Mouse (Mus musculus) ovary, postnatal 36 days (tissue): ENCODE results near the gene Pakap.

Experiments
- DNase-seq: peaks from one replicate; pipeline ENCODE4 v3.0.0; 2022; ENCODE audit warnings: low spot score, mixed read lengths

The Pakap gene

GRCm38 (mm10) chr4:57801986-57802385 lies 234.0 kb downstream of the Pakap start:
- DNase-seq: no peak

- DNase-seq: no peak
Observed at GRCm38 (mm10) chr4:57802411-57802810, 234.4 kb downstream of the Pakap start.

- no peak for DNase-seq
Observed at GRCm38 (mm10) chr4:57804902-57805301, 236.9 kb downstream of the Pakap start.

GRCm38 (mm10) chr4:57809449-57809848 lies 241.5 kb downstream of the Pakap start:
- DNase-seq: no peak

GRCm38 (mm10) chr4:57812075-57812474 lies 244.1 kb downstream of the Pakap start:
- DNase-seq: no peak

GRCm38 (mm10) chr4:57812916-57813575 lies 245.1 kb downstream of the Pakap start:
- DNase-seq: no peak

GRCm38 (mm10) chr4:57813576-57813945 lies 245.6 kb downstream of the Pakap start:
- DNase-seq: no peak

GRCm38 (mm10) chr4:57815355-57815754 lies 247.4 kb downstream of the Pakap start:
- no peak for DNase-seq

GRCm38 (mm10) chr4:57816146-57816545 lies 248.2 kb downstream of the Pakap start:
- DNase-seq: no peak

GRCm38 (mm10) chr4:57820839-57821374 lies 252.9 kb downstream of the Pakap start:
- DNase-seq: no peak

GRCm38 (mm10) chr4:57821556-57822356 lies 253.8 kb downstream of the Pakap start:
- peak; percentile 23 for DNase-seq

- no peak for DNase-seq
Observed at GRCm38 (mm10) chr4:57822641-57823040, 254.7 kb downstream of the Pakap start.

- DNase-seq: peak; percentile 19
Observed at GRCm38 (mm10) chr4:57824626-57825240, 256.8 kb downstream of the Pakap start.

GRCm38 (mm10) chr4:57826272-57826671 lies 258.3 kb downstream of the Pakap start:
- no peak for DNase-seq

- no peak for DNase-seq
Observed at GRCm38 (mm10) chr4:57829131-57829530, 261.2 kb downstream of the Pakap start.

- DNase-seq: no peak
Observed at GRCm38 (mm10) chr4:57829740-57830139, 261.8 kb downstream of the Pakap start.

GRCm38 (mm10) chr4:57832318-57832717 lies 264.3 kb downstream of the Pakap start:
- no peak for DNase-seq

GRCm38 (mm10) chr4:57833060-57833459 lies 265.1 kb downstream of the Pakap start:
- DNase-seq: no peak

- no peak for DNase-seq
Observed at GRCm38 (mm10) chr4:57834141-57834540, 266.2 kb downstream of the Pakap start.

GRCm38 (mm10) chr4:57837089-57837488 lies 269.1 kb downstream of the Pakap start:
- no peak for DNase-seq

- DNase-seq: no peak
Observed at GRCm38 (mm10) chr4:57839343-57839742, 271.4 kb downstream of the Pakap start.

GRCm38 (mm10) chr4:57841911-57842310 lies 273.9 kb downstream of the Pakap start:
- no peak for DNase-seq
